Mouse (Mus musculus) left cerebral cortex, adult 8-10 months (tissue): ENCODE data around the gene Dtnb. TPM values are rescaled to one million over a fixed set of nuclear protein-coding genes. Genes with fewer than 3 reads are reported as not detected.

Source experiments
- DNase-seq, 2 experiments: peaks; one replicate each; pipeline ENCODE4 v3.0.0; 2022; ENCODE audit warnings: low spot score in 2 of 2
- total RNA-seq, 4 experiments: library from RNA; stranded (reverse); gene quantifications; 2 replicates each; pipeline ENCODE4 v1.2.4; 2022

Dtnb gene
- total RNA-seq, 4 experiments from 2014 or later: 117 to 137 (median 128) TPM

GRCm38 (mm10) chr12:3773643-3774042, 201.5 kb downstream of the Dtnb start:
- peak in 1 of 2 experiments; percentile 54 for DNase-seq

DNA sequence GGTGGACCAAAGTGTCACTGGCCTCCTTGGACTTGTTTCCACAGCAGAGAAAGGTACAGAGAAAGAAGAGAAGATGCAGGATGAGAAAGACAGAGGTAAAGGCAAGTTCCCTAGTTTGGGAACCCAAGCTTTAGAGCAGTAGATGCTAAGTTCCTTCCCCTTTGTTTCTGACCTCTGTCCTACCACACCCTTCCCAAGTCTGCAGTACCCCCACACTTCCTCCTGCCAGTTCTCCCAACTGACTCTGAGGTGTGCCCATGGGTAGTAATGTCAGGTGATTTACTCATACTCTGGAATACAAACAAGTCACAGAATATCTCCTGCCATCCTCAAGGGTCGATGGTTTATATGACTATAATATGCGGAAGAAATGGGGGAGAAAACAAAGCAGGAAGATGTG, 203.8 kb downstream of the Dtnb start:
- DNase-seq: no peak

GRCm38 (mm10) chr12:3777682-3778081, 205.5 kb downstream of the Dtnb start:
- DNase-seq: no peak

DNA sequence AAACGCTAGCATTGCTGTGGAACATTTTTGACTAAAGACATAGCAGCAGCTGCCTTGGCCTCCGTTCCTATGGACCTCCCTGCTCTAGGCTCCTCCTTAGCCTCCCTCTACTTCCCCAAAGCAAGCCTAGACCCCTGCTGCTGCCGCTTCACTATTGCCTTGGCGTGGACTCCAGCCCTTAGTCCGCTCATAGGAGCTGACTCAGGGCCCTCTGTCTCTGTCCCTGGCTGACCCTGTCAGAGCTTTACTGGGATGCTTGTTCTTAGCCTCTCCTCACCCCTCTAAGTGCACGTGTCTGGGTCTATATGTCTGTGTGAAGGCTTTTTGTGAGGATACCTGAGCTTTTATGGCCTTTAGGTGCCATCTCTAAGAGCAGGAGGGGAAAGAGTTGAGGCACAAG, 206.1 kb downstream of the Dtnb start:
- DNase-seq: no peak

DNA sequence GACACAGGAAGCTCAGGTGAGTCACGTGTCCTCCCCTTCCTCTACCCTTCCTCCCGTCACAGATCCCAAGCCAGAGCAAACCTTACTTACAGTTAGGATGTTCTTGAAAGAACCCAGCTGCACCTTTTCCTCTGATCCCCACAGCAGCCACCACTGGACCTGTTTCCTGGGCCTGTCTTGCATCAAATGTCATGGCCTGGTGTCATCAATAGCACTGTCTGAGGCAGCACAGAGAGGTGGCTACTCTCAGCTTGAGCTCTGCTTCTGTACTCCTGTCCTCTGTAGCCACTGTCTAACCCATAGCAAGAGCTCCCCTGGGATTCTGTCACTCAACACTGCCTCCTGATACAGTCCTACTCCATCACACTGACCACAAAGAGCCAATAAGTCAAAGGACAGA, 207.5 kb downstream of the Dtnb start:
- no peak for DNase-seq

- DNase-seq: peak in 1 of 2 experiments; percentile 76
Measured at GRCm38 (mm10) chr12:3780405-3780891, 208.3 kb downstream of the Dtnb start.

GRCm38 (mm10) chr12:3780931-3781471, 208.8 kb downstream of the Dtnb start:
- no peak for DNase-seq

- DNase-seq: peak; percentile 77 to 79
Measured at GRCm38 (mm10) chr12:3781482-3781881, 209.3 kb downstream of the Dtnb start.

DNA sequence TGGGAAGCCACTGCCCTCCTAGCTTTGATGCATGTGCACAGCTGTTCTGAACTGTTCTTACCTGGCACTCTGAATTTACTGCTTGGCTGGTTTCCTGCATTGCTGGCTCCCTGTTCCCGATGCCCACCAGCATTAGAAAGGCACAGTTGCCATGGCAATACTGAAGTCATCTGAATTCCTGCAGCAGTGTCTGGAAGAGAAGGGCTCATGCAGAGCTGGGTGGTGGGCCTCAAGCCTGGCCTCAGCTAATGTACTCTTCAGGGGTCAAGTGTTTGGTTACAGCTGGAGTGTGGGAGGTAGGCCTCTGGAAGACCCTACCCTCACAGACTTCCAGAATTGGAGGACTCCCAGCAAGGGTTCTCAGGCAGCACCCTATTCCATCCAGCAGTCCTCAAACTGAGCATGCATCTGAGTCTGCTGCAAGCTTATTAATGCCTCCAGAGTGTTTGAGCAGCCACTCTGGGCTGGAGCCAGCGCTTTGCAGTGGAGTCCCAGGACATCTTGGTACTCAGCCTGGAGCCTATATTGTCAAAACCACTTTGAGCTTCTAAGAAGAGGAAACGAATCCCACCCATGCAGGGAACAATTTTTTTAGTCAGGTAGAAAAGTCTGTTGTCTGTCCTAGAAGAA, 211.1 kb downstream of the Dtnb start:
- no peak for DNase-seq

DNA sequence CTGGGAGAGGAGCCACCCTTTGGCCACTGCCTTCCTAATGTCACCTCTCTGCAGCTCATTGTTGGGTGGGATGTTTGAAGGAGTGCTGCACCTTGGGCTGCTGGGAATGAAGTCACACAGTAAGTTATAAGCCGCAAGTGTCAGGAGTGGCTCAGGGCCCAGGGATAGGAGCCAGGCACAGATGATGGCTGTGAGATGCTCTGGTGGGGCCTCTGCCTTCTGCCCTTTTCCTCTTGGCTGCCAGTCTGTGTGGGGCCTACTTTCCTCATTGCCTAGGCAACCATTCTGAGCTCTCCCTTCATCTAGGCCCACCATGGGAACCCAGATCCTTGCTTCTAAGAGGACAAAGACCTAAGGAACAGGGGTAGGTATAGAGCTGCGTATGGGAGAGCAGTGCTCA, 212.1 kb downstream of the Dtnb start:
- no peak for DNase-seq

- DNase-seq: no peak
Measured at GRCm38 (mm10) chr12:3784729-3785128, 212.5 kb downstream of the Dtnb start.

DNA sequence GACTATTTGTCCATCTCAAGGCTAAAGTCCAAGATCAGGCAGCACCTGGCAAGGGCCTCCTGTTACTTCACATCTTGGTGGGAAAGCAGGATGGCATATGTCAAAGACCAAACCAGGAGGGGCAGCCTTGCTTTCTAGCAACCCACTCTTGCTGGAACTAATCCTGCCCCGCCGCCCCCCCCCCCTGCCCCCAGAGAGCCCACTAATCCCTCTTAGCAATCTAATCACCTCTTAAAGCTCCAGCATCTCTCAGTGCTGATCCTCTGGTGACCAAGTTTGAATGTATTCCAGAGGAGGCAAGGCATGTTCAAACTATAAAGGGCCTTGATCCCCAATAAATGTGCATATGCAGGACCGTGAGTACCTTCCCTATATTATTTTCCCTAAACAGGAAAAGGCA, 214.9 kb downstream of the Dtnb start:
- DNase-seq: no peak

- no peak for DNase-seq
Measured at GRCm38 (mm10) chr12:3787541-3787940, 215.4 kb downstream of the Dtnb start.

DNA sequence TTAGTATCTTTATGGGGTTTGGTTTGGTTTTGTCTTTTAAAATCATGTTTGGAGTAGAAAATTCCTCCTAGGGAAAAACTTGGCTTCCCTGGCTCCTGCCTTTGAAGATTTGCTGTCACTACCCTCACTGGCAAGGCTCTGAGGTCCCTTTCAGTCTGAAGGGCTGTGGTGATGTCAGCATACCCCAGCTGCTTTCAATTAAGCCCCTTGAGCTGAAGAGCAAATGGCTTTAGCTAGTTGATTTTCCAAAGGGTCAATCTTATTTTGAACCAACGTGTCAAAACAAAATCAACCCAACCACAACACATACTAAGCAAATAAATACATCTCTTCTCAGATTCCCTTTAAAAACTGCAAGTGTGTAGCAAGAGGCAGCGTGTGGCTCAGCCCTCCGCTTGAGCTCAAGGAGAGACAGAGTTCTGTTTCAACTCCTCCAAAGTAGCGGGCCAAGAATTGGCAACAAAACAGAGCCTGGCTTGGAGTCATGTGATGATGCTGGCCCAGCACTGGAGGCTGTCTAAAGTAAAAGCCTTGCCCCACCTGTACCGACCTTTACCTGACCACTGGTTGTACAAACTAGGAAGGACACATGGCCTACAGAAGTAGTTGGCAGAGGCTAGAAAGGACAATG, 216.4 kb downstream of the Dtnb start:
- DNase-seq: no peak

- no peak for DNase-seq
Measured at GRCm38 (mm10) chr12:3789626-3790185, 217.5 kb downstream of the Dtnb start.

GRCm38 (mm10) chr12:3791257-3791656, 219.1 kb downstream of the Dtnb start:
- DNase-seq: no peak

GRCm38 (mm10) chr12:3791732-3792131, 219.6 kb downstream of the Dtnb start:
- peak; percentile 89 to 94 for DNase-seq

DNA sequence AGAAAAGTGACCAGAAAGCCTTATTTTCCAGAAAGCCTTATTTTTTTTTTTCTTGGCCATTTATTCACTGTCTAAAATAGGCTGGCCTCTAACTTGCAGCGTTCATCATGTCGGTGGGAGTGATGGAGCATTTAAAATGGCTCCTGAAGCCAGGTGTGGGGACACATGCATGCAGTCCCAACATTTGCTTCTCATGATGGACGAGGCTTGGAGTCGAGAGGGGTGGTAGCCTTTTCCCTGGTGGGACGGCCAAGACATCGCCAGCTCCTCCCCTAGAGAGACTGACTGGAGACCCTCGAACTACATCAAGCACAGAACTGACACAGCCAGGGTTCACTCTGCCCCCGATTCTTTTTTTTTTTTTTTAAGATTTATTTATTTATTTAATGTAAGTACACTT, 220.1 kb downstream of the Dtnb start:
- no peak for DNase-seq

DNA sequence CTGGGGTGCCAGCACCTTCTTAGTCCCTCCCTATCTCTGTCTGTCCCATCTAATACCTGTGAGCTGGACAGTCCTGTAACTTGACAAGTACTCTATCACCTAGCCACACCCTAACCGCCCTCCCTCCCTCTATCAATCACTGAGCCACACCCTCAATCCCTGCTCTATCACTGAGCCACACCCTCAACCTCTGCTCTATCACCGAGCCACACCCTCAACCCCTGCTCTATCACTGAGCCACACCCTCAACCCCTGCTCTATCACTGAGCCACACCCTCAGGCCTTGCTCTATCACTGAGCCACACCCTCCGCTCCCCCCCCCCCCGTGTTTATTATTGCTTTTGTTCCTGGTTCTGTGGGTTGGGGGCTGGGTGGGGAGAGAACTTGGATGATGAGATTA, 223.4 kb downstream of the Dtnb start:
- DNase-seq: no peak

DNA sequence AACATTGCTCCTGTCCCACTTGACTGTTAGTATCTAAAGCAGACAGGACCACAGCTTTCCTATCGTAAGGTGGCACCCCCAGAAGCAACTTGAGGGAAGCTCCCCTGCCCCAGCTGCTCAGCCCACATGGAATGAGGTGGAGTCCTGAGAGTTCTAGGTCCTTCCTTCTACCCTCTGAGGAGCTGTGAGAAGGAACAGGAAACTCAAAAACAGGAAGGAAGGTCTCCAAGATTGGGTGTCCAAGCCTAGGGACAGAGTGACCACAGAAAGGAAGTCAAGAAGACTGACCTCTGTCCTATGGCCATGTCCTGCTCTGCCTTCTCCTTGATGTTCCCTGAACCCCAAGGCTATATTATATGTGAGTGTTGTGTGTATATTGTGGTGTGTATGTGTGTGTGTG, 227.4 kb downstream of the Dtnb start:
- no peak for DNase-seq

DNA sequence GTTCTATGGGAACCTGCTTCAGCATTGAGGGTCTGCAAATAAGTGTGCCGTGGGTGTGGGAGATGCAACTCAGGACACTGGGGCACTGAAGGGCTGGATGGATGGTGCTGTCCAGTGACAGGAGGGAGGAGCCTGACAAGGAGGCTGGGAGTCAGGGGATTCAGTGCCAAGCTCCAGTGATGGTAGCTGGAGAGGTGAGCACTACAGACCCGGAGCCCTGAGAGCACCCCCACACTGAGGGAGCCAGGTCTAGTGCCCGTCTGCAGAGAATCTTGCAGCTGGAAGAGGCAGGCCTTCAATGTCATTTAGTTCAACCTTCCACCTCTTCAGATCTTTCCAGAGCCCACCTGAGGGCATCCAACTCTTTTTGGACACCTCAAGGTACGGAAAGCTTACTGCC, 233.7 kb downstream of the Dtnb start, which contains the start of gene Dnmt3a:
TSS of gene Dnmt3a (plus strand) at position 156 of the 400 bp plus-strand sequence.
- no peak for DNase-seq

GRCm38 (mm10) chr12:3806271-3806684, 234.1 kb downstream of the Dtnb start:
- DNase-seq: no peak
